1 mouse cellular context compared by ENCODE assay signal in the genomic region with DNA sequence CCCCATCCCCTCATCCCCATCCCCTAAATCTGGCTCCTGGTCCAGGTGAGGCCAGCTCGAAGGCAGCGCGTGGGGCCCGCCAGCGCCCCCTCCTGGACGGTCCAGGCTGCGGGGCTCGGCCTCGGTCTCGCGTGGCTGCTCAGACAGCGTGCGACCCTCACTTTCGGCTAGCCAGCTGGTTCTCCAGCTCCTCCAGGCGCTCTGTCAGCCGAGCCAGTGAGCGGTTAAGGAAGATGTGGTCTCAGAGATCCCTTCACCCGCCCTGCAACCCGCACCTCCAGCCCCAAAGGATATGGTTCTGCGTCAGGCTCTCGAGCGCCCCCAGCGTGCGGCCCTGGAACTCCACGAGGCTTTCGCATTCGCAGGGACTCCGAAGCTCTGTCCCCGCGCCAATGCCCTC.
TF ChIP-seq lines count a peak whose summit lies in the region.

No protein-coding gene starts in this region.

TF ChIP-seq in CH12.LX, 34 proteins besides CTCF, POLR2A, EP300 and RAD21 (continued from another document):
- TF ChIP-seq UBTF (IDR thresholded peaks at IDR 0.05; ENCODE audit: low read depth, low read length) (no peak), USF2 (conservative IDR thresholded peaks at IDR 0.05; ENCODE audit: low read depth, low read length) (no peak), MEF2A (IDR thresholded peaks at IDR 0.05; ENCODE audit: borderline replicate concordance, low read depth, low read length) (no peak), MYC (IDR thresholded peaks at IDR 0.05; ENCODE audit: low read depth, low read length) (peak; percentile 50; the same call in 1 of the 2 replicates), CHD1 (IDR thresholded peaks at IDR 0.05; ENCODE audit: low read depth, low read length) (no peak), SIN3A (IDR thresholded peaks at IDR 0.05; ENCODE audit: low read length) (no peak), MAZ (IDR thresholded peaks at IDR 0.05; ENCODE audit: low read depth, low read length) (no peak), MAX (IDR thresholded peaks at IDR 0.05; ENCODE audit: low read length) (peak; percentile 32; the same call in 1 of the 2 replicates), MAFK (IDR thresholded peaks at IDR 0.05; ENCODE audit: insufficient replicate concordance, low read length) (no peak), ZNF384 (IDR thresholded peaks at IDR 0.05; ENCODE audit: low read depth, low read length) (peak; percentile 31; the same call in 1 of the 2 replicates), E2F4 (IDR thresholded peaks at IDR 0.05; ENCODE audit: insufficient replicate concordance, low read depth, low read length) (no peak)
